Mouse (Mus musculus): ENCODE data around the gene Pitpnm1.

DNA sequence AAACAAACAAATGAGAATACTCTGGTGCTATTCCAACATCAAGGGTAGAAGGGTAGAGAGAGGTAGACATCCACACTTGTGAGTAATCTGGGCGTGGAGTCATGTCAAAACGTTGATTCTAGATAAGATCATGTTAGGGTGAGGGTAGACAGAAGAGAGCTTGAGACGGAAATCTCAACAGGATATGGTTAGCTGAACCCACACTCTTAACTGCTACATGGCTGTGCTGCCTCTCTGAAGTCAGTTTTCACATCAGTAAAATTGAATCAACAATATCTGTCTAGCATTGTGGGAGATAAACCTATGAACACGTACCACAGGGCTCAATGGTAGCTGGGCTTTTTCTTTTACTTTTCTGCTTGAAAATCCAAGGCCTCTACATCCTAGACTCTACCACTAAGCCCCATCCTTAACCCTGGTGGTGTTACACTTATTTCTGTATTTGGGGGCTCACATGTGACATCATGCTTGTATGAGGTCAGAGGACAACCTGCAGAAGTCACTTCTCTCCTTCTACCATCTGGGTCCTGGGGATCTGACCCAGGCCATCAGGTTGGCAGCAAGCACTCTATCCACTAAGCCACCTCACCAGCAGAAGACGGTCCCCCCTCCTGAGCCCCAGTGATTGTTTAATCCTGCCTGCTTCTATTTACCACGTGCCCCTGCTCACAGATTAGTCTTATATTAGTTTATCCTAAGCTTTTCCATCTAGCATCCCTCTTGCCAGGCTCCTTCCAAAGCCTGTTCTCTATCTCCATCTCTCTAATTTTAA lies 20.1 kb downstream of the Pitpnm1 start:
- TF ChIP-seq CTCF (IDR thresholded peaks at IDR 0.05; ENCODE audit: low read depth, low read length): no peak
- TF ChIP-seq POLR2A (IDR thresholded peaks at IDR 0.05; ENCODE audit: borderline replicate concordance, low read depth, low read length): no peak

Data from bone marrow macrophage, adult 2 months (primary cell).